Mouse (Mus musculus) hindlimb bud, embryonic 11.5 days (tissue): ENCODE measurements around the gene Cpvl.

Experiments used
- DNase-seq: peaks from one replicate; pipeline ENCODE4 v3.0.0-alpha.2; 2012; ENCODE audit warnings: low read depth, low spot score; ENCODE audit errors: extremely low spot score

Gene Cpvl

GRCm38 (mm10) chr6:53891109-53891508 is 87.4 kb downstream of the Cpvl start:
- no peak for DNase-seq

GRCm38 (mm10) chr6:53884931-53885330 is 93.5 kb downstream of the Cpvl start:
- no peak for DNase-seq

GRCm38 (mm10) chr6:53884496-53884895 is 94.0 kb downstream of the Cpvl start:
- no peak for DNase-seq

- no peak for DNase-seq
Observed at GRCm38 (mm10) chr6:53883405-53883804, 95.1 kb downstream of the Cpvl start.

GRCm38 (mm10) chr6:53881623-53882022 is 96.8 kb downstream of the Cpvl start:
- no peak for DNase-seq

GRCm38 (mm10) chr6:53881235-53881606 is 97.2 kb downstream of the Cpvl start:
- DNase-seq: no peak

GRCm38 (mm10) chr6:53880530-53881234 is 97.8 kb downstream of the Cpvl start:
- DNase-seq: no peak

GRCm38 (mm10) chr6:53879567-53879966 is 98.9 kb downstream of the Cpvl start:
- DNase-seq: no peak

GRCm38 (mm10) chr6:53874881-53875429 is 103.5 kb downstream of the Cpvl start:
- no peak for DNase-seq

GRCm38 (mm10) chr6:53871903-53872302 is 106.6 kb downstream of the Cpvl start:
- no peak for DNase-seq

- DNase-seq: no peak
Observed at GRCm38 (mm10) chr6:53863011-53863410, 115.5 kb downstream of the Cpvl start.

- no peak for DNase-seq
Observed at GRCm38 (mm10) chr6:53859106-53859505, 119.4 kb downstream of the Cpvl start.

GRCm38 (mm10) chr6:53857822-53858221 is 120.6 kb downstream of the Cpvl start:
- no peak for DNase-seq

- DNase-seq: no peak
Observed at GRCm38 (mm10) chr6:53856775-53857174, 121.7 kb downstream of the Cpvl start.

- no peak for DNase-seq
Observed at GRCm38 (mm10) chr6:53854971-53855856, 123.3 kb downstream of the Cpvl start.

- no peak for DNase-seq
Observed at GRCm38 (mm10) chr6:53854226-53854625, 124.2 kb downstream of the Cpvl start.

- no peak for DNase-seq
Observed at GRCm38 (mm10) chr6:53853546-53853945, 124.9 kb downstream of the Cpvl start.

- DNase-seq: no peak
Observed at GRCm38 (mm10) chr6:53844626-53845025, 133.8 kb downstream of the Cpvl start.

GRCm38 (mm10) chr6:53825213-53825612 is 153.3 kb downstream of the Cpvl start:
- DNase-seq: no peak
